Mouse (Mus musculus) intestine, embryonic 15.5 days (tissue): Measurements from ENCODE around the gene Glis2. TPM values are rescaled to one million over a fixed set of nuclear protein-coding genes. Genes with fewer than 3 reads are reported as not detected.

Experiments
- ATAC-seq: fragments of 200-750 bp; cut with Nextera tagmentation; 2 replicates; pipeline ENCODE4 v1.8.0; 2017; ENCODE audit warnings: moderate TSS enrichment, moderate library complexity
- H3K27ac ChIP-seq: fragments of 300-500 bp; sonication (generic); 2 replicates; pipeline ENCODE4 v1.5.1; 2015; ENCODE audit warnings: mild to moderate bottlenecking, inconsistent platforms
- H3K27me3 ChIP-seq: fragments of 300-500 bp; sonication (generic); replicated peaks from 2 replicates; pipeline ENCODE4 v1.6.1; 2015; ENCODE audit warnings: inconsistent platforms
- H3K36me3 ChIP-seq: fragments of 300-500 bp; sonication (generic); 2 replicates; pipeline ENCODE4 v1.6.1; 2015; ENCODE audit warnings: inconsistent platforms
- H3K4me1 ChIP-seq: fragments of 300-500 bp; sonication (generic); replicated peaks from 2 replicates; pipeline ENCODE4 v1.6.1; 2015; ENCODE audit warnings: inconsistent platforms
- H3K4me2 ChIP-seq: fragments of 300-500 bp; sonication (generic); replicated peaks from 2 replicates; pipeline ENCODE4 v1.6.1; 2015; ENCODE audit warnings: mild to moderate bottlenecking, inconsistent platforms
- H3K4me3 ChIP-seq: fragments of 300-500 bp; sonication (generic); replicated peaks from 2 replicates; pipeline ENCODE4 v1.5.1; 2015; ENCODE audit warnings: inconsistent platforms
- H3K9ac ChIP-seq: fragments of 300-500 bp; sonication (generic); 2 replicates; pipeline ENCODE4 v1.6.1; 2015; ENCODE audit warnings: inconsistent platforms
- H3K9me3 ChIP-seq: fragments of 300-500 bp; sonication (generic); 2 replicates; pipeline ENCODE4 v1.6.1; 2016; ENCODE audit warnings: inconsistent platforms
- WGBS: fragments of 180-500 bp; shearing (Covaris S2); methylation state at CpG from one replicate; pipeline ENCODE4 v1.1.7; 2015; 5-methylcytosine and 5-hydroxymethylcytosine counted together
- polyA plus RNA-seq: library from polyadenylated mRNA; unstranded; fragments of >200 nt; fragmentation: Nextera tagmentation; extraction: Ambion mirVana; gene quantifications from 2 replicates; pipeline ENCODE4 v1.2.1, GENCODE M21; 2015

Gene Glis2
- 21.4 and 23.5 TPM in 2 replicates for polyA plus RNA-seq

DNA sequence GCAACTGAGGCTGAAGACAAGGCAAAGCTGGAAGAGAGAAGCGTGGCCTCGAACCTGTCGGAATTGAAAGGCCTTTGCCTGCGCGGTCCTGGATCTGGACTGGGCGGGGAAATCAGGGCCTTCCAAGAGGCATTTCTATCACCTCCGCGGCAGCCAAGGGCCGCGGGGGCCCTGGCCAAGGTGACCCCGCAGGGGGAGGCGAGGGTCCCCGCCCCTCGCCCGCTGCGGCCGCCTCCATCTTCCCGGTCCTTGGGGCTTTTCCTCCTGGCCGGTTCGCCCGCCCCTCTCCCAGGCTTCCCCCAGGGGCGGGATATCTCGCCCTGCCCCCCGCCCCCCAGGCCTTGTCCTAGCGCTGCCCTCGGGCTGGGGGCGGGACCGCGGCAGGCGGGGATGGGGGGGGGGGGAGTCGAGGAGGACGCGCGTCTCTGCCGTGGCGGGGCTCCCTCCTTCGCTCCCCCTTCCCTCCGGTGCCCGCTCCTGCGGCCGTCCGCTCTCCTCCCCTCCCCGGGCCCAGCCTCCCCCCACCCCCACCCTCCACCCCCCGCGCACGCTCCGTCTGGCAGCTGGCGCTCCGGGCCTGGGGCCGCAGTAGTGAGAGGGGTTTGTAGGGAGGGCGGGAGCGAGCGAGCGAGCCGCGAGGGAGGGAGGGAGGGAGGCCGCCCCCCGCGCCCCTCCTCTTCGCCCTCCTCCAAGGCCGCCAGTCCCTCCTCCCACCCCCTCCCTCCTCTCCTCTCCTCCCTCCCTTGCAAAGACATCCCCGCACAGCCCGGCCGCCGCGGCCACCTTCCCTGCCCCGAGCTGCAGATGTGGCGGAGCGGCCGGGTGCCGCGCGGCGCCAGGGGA lies at the start of gene Glis2:
Glis2 (plus strand) TSS at position 743 of the 843 bp plus-strand sequence.
- H3K36me3 ChIP-seq = peaks cover 9% of the 10 kb centered on the region; the same call in 1 of the 2 replicates
- peak within 1 kb of the TSS; percentile 94 for H3K27ac ChIP-seq
- H3K27me3 ChIP-seq = no peaks in the 10 kb centered on the region
- peak within 1 kb of the TSS; percentile 87 for H3K4me3 ChIP-seq
- peaks cover 48% of the 10 kb centered on the region for H3K4me1 ChIP-seq
- no peaks in the 10 kb centered on the region for H3K9me3 ChIP-seq
- H3K9ac ChIP-seq = peak within 1 kb of the TSS; percentile 90
- peak; percentile 85 for ATAC-seq
- WGBS = under 1% methylated on average over 37 of the region's 74 CpGs
- peak within 1 kb of the TSS; percentile 91 for H3K4me2 ChIP-seq

DNA sequence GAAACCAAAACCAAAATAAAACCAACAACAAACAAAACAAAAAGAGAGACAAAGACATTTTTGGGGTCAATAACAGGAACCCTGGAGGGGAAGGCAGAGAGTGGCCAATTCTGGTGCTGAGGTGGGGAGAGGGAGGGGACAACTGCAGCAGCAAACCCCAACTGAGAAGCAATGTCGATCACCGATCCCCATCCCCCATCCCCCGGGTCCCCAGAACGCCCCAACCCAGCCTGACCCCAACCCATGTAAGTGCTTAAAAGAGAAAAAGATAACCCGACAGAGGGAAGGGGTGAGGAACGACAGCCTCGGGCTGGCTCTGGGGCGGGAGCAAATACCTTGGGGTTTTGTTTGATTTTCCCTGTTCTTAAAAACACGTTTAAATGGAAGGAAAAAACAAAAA lies 49.7 kb upstream of the Glis2 start:
- no peak for ATAC-seq
- 78% methylated on average over 9 of the region's 9 CpGs for WGBS
- H3K27me3 ChIP-seq = no peaks in the 10 kb centered on the region
- no peak overlapping the region for H3K27ac ChIP-seq
- H3K4me3 ChIP-seq = no peak overlapping the region
- H3K4me1 ChIP-seq = no peaks in the 10 kb centered on the region
- no peaks in the 10 kb centered on the region for H3K9me3 ChIP-seq
- no peak overlapping the region for H3K9ac ChIP-seq
- peaks cover 9% of the 10 kb centered on the region; the same call in 1 of the 2 replicates for H3K36me3 ChIP-seq
- no peak overlapping the region for H3K4me2 ChIP-seq

GRCm38 (mm10) chr16:4546838-4547237 lies 47.7 kb upstream of the Glis2 start:
- Histone ChIP-seq H3K9ac (no peak overlapping the region), H3K4me3 (no peak overlapping the region), H3K9me3 (no peaks in the 10 kb centered on the region), H3K27me3 (no peaks in the 10 kb centered on the region), H3K4me1 (peaks cover 7% of the 10 kb centered on the region), H3K36me3 (peaks cover 9% of the 10 kb centered on the region; the same call in 1 of the 2 replicates), H3K27ac (no peak overlapping the region), H3K4me2 (no peak overlapping the region)
- WGBS = 93% methylated on average over 8 of the region's 8 CpGs
- no peak for ATAC-seq

- WGBS = 79% methylated on average over 5 of the region's 5 CpGs
- H3K36me3 ChIP-seq = peaks cover 9% of the 10 kb centered on the region; the same call in 1 of the 2 replicates
Measured at GRCm38 (mm10) chr16:4547611-4548010, 46.9 kb upstream of the Glis2 start.

DNA sequence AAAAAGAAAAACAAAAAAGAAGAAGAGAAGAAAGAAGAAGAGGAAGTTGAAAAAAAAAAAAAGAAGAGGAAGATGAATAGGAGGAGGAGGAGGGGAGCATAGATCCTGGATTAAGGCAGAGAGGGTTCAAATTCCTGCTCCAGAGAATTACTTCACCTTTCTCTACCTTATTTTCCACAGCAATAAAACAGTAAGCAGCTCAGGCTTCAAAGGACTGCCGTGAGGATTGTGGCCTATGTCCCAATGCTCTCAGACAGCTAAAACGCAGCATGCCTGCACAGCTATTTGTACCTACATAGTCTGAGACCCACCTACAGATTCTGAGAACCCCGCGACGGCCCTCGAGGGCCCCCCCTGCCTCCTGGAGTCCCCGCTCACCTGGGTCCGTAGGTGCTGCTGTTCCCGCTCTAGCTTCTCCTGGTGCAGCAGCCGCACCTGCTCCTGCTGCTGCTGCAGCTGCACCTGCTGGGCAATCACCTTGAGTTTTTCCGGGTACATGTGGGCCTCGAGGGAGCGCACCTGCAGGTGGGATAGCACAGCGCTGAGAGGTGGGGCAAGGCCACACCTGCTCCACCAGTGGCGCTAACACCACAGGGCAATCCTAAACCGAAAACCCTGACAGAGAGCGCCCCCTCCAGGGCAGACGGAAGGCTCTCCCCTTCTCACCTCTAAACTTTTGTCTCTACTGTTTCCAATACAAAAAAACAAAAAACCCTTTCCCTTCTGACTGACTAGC lies 45.4 kb upstream of the Glis2 start:
- H3K27me3 ChIP-seq = no peaks in the 10 kb centered on the region
- H3K4me2 ChIP-seq = peak overlapping the region; percentile 30
- 69% methylated on average over 18 of the region's 18 CpGs for WGBS
- no peak overlapping the region for H3K4me3 ChIP-seq
- peaks cover 30% of the 10 kb centered on the region for H3K4me1 ChIP-seq
- H3K9me3 ChIP-seq = no peaks in the 10 kb centered on the region
- peaks cover 9% of the 10 kb centered on the region; the same call in 1 of the 2 replicates for H3K36me3 ChIP-seq
- H3K27ac ChIP-seq = peak overlapping the region; percentile 86
- H3K9ac ChIP-seq = no peak overlapping the region
- peak; percentile 89 for ATAC-seq

More at GRCm38 (mm10) chr16:4547611-4548010, 46.9 kb upstream of the Glis2 start:
- Histone ChIP-seq H3K4me2 (no peak overlapping the region), H3K27ac (no peak overlapping the region), H3K4me1 (peaks cover 15% of the 10 kb centered on the region), H3K9ac (no peak overlapping the region), H3K9me3 (no peaks in the 10 kb centered on the region), H3K27me3 (no peaks in the 10 kb centered on the region), H3K4me3 (no peak overlapping the region)
- ATAC-seq = no peak

GRCm38 (mm10) chr16:4551056-4551455 lies 43.5 kb upstream of the Glis2 start:
- WGBS = 29% methylated on average over 13 of the region's 13 CpGs
- Histone ChIP-seq H3K9ac (no peak overlapping the region), H3K4me1 (peaks cover 39% of the 10 kb centered on the region), H3K27ac (no peak overlapping the region), H3K9me3 (no peaks in the 10 kb centered on the region), H3K4me3 (no peak overlapping the region), H3K4me2 (no peak overlapping the region), H3K36me3 (0 out of 2 replicates have a peak, but pooled peaks cover 7% of the 10 kb centered on the region), H3K27me3 (no peaks in the 10 kb centered on the region)
- peak; percentile 32 for ATAC-seq

GRCm38 (mm10) chr16:4551885-4552284 lies 42.6 kb upstream of the Glis2 start:
- ATAC-seq = no peak
- Histone ChIP-seq H3K27ac (peak overlapping the region; percentile 90; the same call in 1 of the 2 replicates), H3K9ac (0 out of 2 replicates have a peak overlapping the region, but pooled peaks have one; percentile 40), H3K36me3 (0 out of 2 replicates have a peak, but pooled peaks cover 7% of the 10 kb centered on the region), H3K9me3 (no peaks in the 10 kb centered on the region), H3K4me3 (no peak overlapping the region), H3K27me3 (no peaks in the 10 kb centered on the region), H3K4me1 (peaks cover 43% of the 10 kb centered on the region), H3K4me2 (0 out of 2 replicates have a peak overlapping the region, but pooled peaks have one; percentile 46)
- WGBS = 90% methylated on average over 12 of the region's 12 CpGs

DNA sequence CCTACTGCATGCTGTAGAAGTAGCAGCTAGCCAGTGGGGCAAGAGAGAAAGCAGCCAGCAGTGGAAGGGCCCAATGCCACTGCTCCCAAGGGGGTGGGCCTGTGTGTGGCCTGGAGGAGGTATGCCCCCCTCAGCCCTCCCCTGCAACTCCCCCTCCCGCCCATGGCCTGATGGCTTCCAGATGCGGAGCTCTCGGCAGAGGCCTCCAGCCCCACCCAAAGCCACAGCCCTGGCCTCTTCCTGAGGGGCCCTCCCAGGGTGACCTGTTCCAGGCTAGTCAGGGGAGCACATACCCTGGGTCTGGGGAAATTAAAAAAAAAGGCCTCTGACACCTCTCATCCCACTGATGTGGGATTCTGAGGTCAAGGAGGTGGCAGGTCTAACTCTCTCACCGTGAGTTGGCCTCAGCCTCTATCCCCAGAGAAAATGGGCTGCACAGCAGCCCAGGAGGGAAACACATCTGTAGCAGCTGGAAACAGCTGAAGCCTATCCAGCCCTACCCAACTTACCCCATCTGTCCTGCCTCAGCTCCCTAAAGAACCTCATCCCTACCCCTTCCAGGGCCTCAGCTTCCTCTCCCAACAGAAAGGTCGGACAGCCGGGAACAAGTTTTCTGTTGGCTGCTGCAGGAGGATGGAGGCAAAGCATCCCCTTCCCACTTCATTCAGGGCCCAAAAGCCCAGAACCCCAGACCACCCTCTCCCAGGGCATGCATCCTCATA lies 41.5 kb upstream of the Glis2 start:
- H3K9me3 ChIP-seq = no peaks in the 10 kb centered on the region
- H3K9ac ChIP-seq = peak overlapping the region; percentile 40
- peak; percentile 58 for ATAC-seq
- H3K4me3 ChIP-seq = no peak overlapping the region
- peaks cover 49% of the 10 kb centered on the region for H3K4me1 ChIP-seq
- WGBS = 13% methylated on average over 6 of the region's 6 CpGs
- H3K27ac ChIP-seq = peak overlapping the region; percentile 90
- H3K36me3 ChIP-seq = 0 out of 2 replicates have a peak, but pooled peaks cover 7% of the 10 kb centered on the region
- H3K27me3 ChIP-seq = no peaks in the 10 kb centered on the region
- peak overlapping the region; percentile 46 for H3K4me2 ChIP-seq

GRCm38 (mm10) chr16:4555555-4555954 lies 39.0 kb upstream of the Glis2 start:
- Histone ChIP-seq H3K27me3 (no peaks in the 10 kb centered on the region), H3K36me3 (0 out of 2 replicates have a peak, but pooled peaks cover 3% of the 10 kb centered on the region), H3K4me3 (no peak overlapping the region), H3K4me1 (peaks cover 51% of the 10 kb centered on the region), H3K27ac (no peak overlapping the region), H3K9me3 (no peaks in the 10 kb centered on the region), H3K9ac (no peak overlapping the region), H3K4me2 (no peak overlapping the region)
- ATAC-seq = no peak
- WGBS = 100% methylated on average over 1 of the region's 1 CpGs

GRCm38 (mm10) chr16:4557085-4557484 lies 37.4 kb upstream of the Glis2 start:
- peak overlapping the region; percentile 84 for H3K4me3 ChIP-seq
- 68% methylated on average over 1 of the region's 1 CpGs for WGBS
- H3K27ac ChIP-seq = peak overlapping the region; percentile 97
- H3K9ac ChIP-seq = peak overlapping the region; percentile 72; the same call in 1 of the 2 replicates
- H3K27me3 ChIP-seq = no peaks in the 10 kb centered on the region
- peak overlapping the region; percentile 93 for H3K4me2 ChIP-seq
- peaks cover 46% of the 10 kb centered on the region for H3K4me1 ChIP-seq
- peak; percentile 46 for ATAC-seq
- H3K9me3 ChIP-seq = no peaks in the 10 kb centered on the region
- 0 out of 2 replicates have a peak, but pooled peaks cover 3% of the 10 kb centered on the region for H3K36me3 ChIP-seq

DNA sequence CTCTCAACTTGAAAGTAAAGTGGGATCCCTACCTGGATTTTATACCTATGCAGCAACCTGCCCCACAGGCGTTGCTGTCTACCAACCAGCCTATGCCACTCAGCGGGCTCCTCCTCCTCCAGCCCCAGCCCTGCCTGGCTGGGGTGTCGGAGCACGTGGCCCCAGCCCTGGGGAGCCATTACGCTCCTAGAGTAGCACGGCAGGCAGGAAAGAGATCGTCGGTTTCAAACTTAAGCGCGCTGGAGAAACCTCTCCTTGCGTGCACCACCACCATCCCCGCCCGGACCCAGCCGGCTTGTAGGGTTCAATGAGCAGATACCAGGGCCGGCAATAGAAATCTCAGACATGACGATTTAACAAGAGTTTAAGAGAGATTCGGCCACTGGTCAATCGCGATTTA lies 36.6 kb upstream of the Glis2 start:
- 0% methylated on average over 19 of the region's 19 CpGs for WGBS
- Histone ChIP-seq H3K27me3 (no peaks in the 10 kb centered on the region), H3K9me3 (no peaks in the 10 kb centered on the region), H3K4me2 (peak overlapping the region; percentile 93), H3K27ac (peak overlapping the region; percentile 97), H3K9ac (peak overlapping the region; percentile 72), H3K4me1 (peaks cover 37% of the 10 kb centered on the region), H3K36me3 (0 out of 2 replicates have a peak, but pooled peaks cover 3% of the 10 kb centered on the region), H3K4me3 (peak overlapping the region; percentile 84)
- ATAC-seq = peak; percentile 73
